Mouse (Mus musculus) midbrain, embryonic 11.5 days (tissue): ENCODE results near the gene Ncam2. TPM values are rescaled to one million over a fixed set of nuclear protein-coding genes. Genes with fewer than 3 reads are reported as not detected.
"Not testable (repeated sequence)": the region's sequence is repeated elsewhere in the genome, so short reads cannot be mapped to it uniquely, and the experiment has no call there.

Source experiments
- ATAC-seq: fragments of 200-750 bp; cut with Nextera tagmentation; 2 replicates; pipeline ENCODE4 v1.8.0; 2017; ENCODE audit warnings: moderate TSS enrichment, moderate library complexity; ENCODE audit not compliant: low FRiP score
- DNase-seq: peaks from one replicate; pipeline ENCODE4 v3.0.0; 2015; ENCODE audit warnings: low spot score; ENCODE audit errors: missing footprints
- H3K27ac ChIP-seq: fragments of 300-500 bp; sonication (generic); 2 replicates; pipeline ENCODE4 v1.5.1; 2014; ENCODE audit warnings: low read depth, low read length
- H3K27me3 ChIP-seq: fragments of 300-500 bp; sonication (generic); 2 replicates; pipeline ENCODE4 v1.6.1; 2014; ENCODE audit warnings: mild to moderate bottlenecking, low read length, moderate library complexity, mixed read lengths; ENCODE audit not compliant: control insufficient read depth, insufficient read depth
- H3K36me3 ChIP-seq: fragments of 300-500 bp; sonication (generic); 2 replicates; pipeline ENCODE4 v1.6.1; 2014; ENCODE audit warnings: mild to moderate bottlenecking, low read length, moderate library complexity, mixed read lengths; ENCODE audit not compliant: control insufficient read depth, insufficient read depth
- H3K4me1 ChIP-seq: fragments of 300-500 bp; sonication (generic); 2 replicates; pipeline ENCODE4 v1.6.1; 2014; ENCODE audit warnings: low read length; ENCODE audit not compliant: control insufficient read depth, insufficient read depth
- H3K4me2 ChIP-seq: fragments of 300-500 bp; sonication (generic); 2 replicates; pipeline ENCODE4 v1.6.1; 2014; ENCODE audit warnings: mild to moderate bottlenecking, moderate library complexity
- H3K4me3 ChIP-seq: fragments of 300-500 bp; sonication (generic); 2 replicates; pipeline ENCODE4 v1.5.1; 2014; ENCODE audit warnings: low read depth, low read length
- H3K9ac ChIP-seq: fragments of 300-500 bp; sonication (generic); 2 replicates; pipeline ENCODE4 v1.6.1; 2014; ENCODE audit warnings: low read length
- H3K9me3 ChIP-seq: fragments of 300-500 bp; sonication (generic); 2 replicates; pipeline ENCODE4 v1.6.1; 2016; ENCODE audit warnings: low read length; ENCODE audit not compliant: control insufficient read depth
- WGBS: fragments of 180-500 bp; shearing (Covaris S2); extraction: QIAGEN DNeasy Blood & Tissue Kit; methylation state at CpG from one replicate; pipeline ENCODE4 v1.1.7; 2014; 5-methylcytosine and 5-hydroxymethylcytosine counted together
- polyA plus RNA-seq: library from polyadenylated mRNA; unstranded; fragments of >200 nt; fragmentation: Nextera tagmentation; extraction: Ambion mirVana; gene quantifications from 2 replicates; pipeline ENCODE4 v1.2.1, GENCODE M21; 2014

Ncam2 gene
- polyA plus RNA-seq, 1 experiment from 2014 or later: 3.5 TPM

DNA sequence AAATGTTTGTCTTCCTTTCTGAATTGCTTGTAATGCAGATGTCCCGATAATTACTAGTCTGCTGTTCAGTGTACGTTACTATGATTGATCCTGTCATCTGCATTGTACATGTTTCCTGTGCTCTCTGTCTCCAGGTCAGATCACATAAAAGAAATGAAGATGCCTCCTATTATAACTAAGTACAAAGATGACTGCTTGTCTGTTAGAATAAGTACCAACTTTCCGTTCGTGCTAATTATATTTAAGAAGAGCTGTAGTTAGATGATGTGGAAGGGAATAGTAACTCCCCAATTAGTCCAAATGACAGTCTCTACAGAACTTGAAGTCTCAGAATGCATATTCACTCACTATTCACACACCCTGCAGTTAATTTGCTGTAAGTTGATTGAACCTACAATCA is 179.9 kb downstream of the Ncam2 start:
- Histone ChIP-seq H3K27ac (no peak overlapping the region), H3K4me2 (no peak overlapping the region), H3K4me1 (no peaks in the 10 kb centered on the region), H3K36me3 (no peaks in the 10 kb centered on the region), H3K9me3 (no peaks in the 10 kb centered on the region), H3K27me3 (no peaks in the 10 kb centered on the region), H3K4me3 (no peak overlapping the region), H3K9ac (no peak overlapping the region)
- ATAC-seq: no peak
- no peak for DNase-seq
- 88% methylated on average over 4 of the region's 4 CpGs for WGBS

DNA sequence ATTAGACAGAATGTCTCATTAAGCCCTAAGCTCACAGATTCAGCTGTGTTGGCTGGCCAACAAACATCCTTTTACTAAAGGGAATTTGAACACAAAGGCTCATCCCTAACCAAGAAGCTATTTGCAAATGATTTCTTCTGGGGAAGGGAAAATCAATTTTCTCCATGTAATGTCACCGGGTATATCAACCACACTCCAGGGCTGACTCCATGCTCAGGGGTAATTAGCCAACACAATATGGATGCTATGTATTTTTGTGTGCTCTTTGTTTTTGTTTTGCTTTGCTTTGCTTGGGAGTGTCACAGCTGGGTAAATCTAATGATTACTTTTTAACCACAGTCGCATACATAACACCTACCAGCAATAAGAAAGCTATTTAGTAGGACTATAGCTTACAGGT is 188.1 kb downstream of the Ncam2 start:
- ATAC-seq (no peak), DNase-seq (no peak)
- no peak overlapping the region for H3K27ac ChIP-seq
- H3K9me3 ChIP-seq: no peaks in the 10 kb centered on the region
- WGBS: 82% methylated on average over 2 of the region's 2 CpGs
- no peaks in the 10 kb centered on the region for H3K36me3 ChIP-seq
- no peaks in the 10 kb centered on the region for H3K4me1 ChIP-seq
- H3K27me3 ChIP-seq: no peaks in the 10 kb centered on the region
- no peak overlapping the region for H3K4me2 ChIP-seq
- H3K9ac ChIP-seq: no peak overlapping the region
- H3K4me3 ChIP-seq: no peak overlapping the region

GRCm38 (mm10) chr16:81434559-81434958 is 234.1 kb downstream of the Ncam2 start:
- Histone ChIP-seq H3K27ac (no peak overlapping the region), H3K9ac (no peak overlapping the region), H3K36me3 (no peaks in the 10 kb centered on the region), H3K4me3 (no peak overlapping the region), H3K4me1 (no peaks in the 10 kb centered on the region), H3K27me3 (no peaks in the 10 kb centered on the region), H3K9me3 (no peaks in the 10 kb centered on the region), H3K4me2 (no peak overlapping the region)
- DNase-seq (no peak), ATAC-seq (no peak)
- WGBS: 81% methylated on average over 7 of the region's 7 CpGs

DNA sequence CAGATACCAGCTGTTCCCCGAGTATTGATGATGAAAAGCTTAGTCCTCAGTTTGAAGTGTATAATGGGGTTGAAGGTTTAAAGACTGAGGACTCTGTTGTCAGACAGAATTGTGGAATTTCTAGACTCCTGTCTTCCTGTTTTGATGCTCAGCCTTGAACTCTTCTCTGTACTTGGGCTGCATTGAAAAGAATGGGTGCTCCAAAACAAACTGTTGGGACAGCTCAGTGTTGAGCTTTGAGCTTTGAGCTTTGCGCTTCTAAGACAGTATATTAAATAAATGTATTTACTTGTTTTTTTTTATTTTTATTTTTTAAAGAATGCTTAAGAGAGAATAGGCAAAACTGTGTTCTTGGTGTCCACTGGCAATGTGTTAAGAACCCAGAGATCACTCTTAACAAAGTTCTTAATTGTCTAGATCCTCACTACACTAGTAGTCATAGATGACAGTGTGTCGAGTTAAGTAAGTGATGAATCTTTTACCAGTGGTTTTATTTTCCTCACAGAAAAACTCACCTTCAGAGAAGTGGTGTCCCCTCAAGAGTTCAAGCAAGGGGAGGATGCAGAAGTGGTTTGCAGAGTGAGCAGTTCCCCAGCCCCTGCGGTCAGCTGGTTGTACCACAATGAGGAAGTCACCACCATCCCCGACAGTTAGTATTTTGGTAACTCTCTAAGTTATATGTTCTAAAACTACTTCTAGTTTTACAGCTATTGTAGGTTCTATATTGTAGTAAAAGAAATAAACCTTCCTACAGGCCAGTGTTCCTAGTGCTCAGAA is 236.8 kb downstream of the Ncam2 start:
- Histone ChIP-seq H3K4me3 (no peak overlapping the region), H3K9me3 (no peaks in the 10 kb centered on the region), H3K9ac (no peak overlapping the region), H3K27me3 (no peaks in the 10 kb centered on the region), H3K27ac (no peak overlapping the region), H3K4me1 (no peaks in the 10 kb centered on the region), H3K4me2 (no peak overlapping the region), H3K36me3 (no peaks in the 10 kb centered on the region)
- WGBS: 85% methylated on average over 5 of the region's 5 CpGs
- DNase-seq: no peak
- no peak for ATAC-seq

- no peak overlapping the region for H3K4me2 ChIP-seq
- H3K27ac ChIP-seq: no peak overlapping the region
- no peak for ATAC-seq
- no peaks in the 10 kb centered on the region for H3K4me1 ChIP-seq
- 88% methylated on average over 2 of the region's 2 CpGs for WGBS
- DNase-seq: no peak
- no peak overlapping the region for H3K9ac ChIP-seq
- H3K36me3 ChIP-seq: no peaks in the 10 kb centered on the region
- no peaks in the 10 kb centered on the region for H3K9me3 ChIP-seq
- H3K4me3 ChIP-seq: no peak overlapping the region
- no peaks in the 10 kb centered on the region for H3K27me3 ChIP-seq
Observed at GRCm38 (mm10) chr16:81437868-81438249, 237.4 kb downstream of the Ncam2 start.

DNA sequence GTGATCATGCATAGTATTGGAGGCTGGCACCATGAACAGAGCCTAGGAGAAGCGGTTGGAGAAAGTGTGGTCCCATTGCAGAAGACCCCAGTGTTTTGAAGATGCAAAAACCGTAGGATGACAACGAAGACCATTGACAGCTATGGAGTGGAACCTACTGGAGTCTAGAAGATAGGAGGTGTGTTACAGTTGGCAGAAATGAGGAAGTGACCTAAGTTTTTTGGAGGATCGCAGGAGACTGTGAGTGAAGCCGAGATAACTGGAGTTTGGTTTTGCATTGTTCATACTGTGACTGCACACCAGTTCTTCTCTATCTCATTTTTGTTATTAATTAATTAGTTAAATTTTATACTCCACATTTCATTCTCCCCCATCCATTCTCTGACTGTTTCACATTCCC is 250.4 kb downstream of the Ncam2 start:
- WGBS: 95% methylated on average over 5 of the region's 5 CpGs

GRCm38 (mm10) chr16:81452988-81453387 is 252.5 kb downstream of the Ncam2 start:
- H3K36me3 ChIP-seq: no peaks in the 10 kb centered on the region
- ATAC-seq: no peak
- DNase-seq: no peak
- H3K4me1 ChIP-seq: no peaks in the 10 kb centered on the region
- H3K9ac ChIP-seq: no peak overlapping the region
- no peaks in the 10 kb centered on the region for H3K9me3 ChIP-seq
- no peak overlapping the region for H3K27ac ChIP-seq
- 75% methylated on average over 2 of the region's 2 CpGs for WGBS
- no peak overlapping the region for H3K4me3 ChIP-seq
- no peak overlapping the region for H3K4me2 ChIP-seq
- H3K27me3 ChIP-seq: no peaks in the 10 kb centered on the region

More for the DNA sequence above, 250.4 kb downstream of the Ncam2 start:
- H3K4me1 ChIP-seq: no peaks in the 10 kb centered on the region
- H3K27ac ChIP-seq: no peak overlapping the region
- no peak overlapping the region for H3K9ac ChIP-seq
- H3K4me2 ChIP-seq: no peak overlapping the region
- no peaks in the 10 kb centered on the region for H3K9me3 ChIP-seq
- no peak for ATAC-seq
- H3K36me3 ChIP-seq: no peaks in the 10 kb centered on the region
- no peak for DNase-seq
- H3K27me3 ChIP-seq: no peaks in the 10 kb centered on the region
- H3K4me3 ChIP-seq: no peak overlapping the region

DNA sequence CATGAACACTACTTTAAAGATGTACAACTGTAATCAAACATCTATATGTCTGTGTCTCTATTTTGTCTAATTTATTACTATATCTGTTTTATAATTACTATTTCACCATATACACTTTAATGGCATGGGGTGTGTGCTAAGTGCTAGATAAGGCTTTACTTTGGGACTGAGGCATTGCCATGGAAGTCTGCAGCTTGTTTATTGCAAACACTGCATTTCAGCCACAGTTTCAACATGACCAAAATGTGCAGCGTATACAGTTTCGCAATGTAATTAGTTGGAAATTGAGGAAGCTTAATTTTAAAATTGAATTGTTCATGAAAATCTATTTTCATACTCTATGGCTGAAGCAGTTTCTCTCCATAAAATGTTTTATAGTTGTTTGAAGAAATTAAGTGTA is 254.0 kb downstream of the Ncam2 start:
- no peaks in the 10 kb centered on the region for H3K27me3 ChIP-seq
- no peak overlapping the region for H3K4me2 ChIP-seq
- no peaks in the 10 kb centered on the region for H3K4me1 ChIP-seq
- H3K4me3 ChIP-seq: no peak overlapping the region
- H3K9me3 ChIP-seq: no peaks in the 10 kb centered on the region
- no peak for DNase-seq
- H3K27ac ChIP-seq: no peak overlapping the region
- ATAC-seq: no peak
- H3K36me3 ChIP-seq: no peaks in the 10 kb centered on the region
- WGBS: 95% methylated on average over 2 of the region's 2 CpGs
- H3K9ac ChIP-seq: no peak overlapping the region

DNA sequence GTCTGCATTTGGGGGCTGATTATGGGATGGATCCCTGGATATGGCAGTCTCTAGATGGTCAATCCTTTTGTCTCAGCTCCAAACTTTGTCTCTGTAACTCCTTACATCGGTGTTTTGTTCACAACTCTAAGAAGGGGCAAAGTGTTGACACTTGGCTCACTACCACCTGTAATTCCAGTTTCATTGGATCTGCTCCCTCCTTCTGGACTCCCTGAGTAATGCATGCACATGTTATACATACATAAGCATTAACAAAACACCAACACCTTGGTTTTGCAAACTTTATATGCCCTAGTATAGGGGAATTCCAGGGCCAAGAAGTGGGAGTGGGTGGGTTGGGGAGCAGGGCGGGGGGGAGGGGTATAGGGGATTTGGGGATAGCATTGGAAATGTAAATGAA is 262.2 kb downstream of the Ncam2 start:
- not testable (repeated sequence) for H3K36me3 ChIP-seq, H3K4me2 ChIP-seq, H3K27me3 ChIP-seq, H3K9ac ChIP-seq, H3K4me1 ChIP-seq, H3K27ac ChIP-seq, ATAC-seq, DNase-seq, H3K4me3 ChIP-seq, H3K9me3 ChIP-seq
- 66% methylated on average over 2 of the region's 2 CpGs for WGBS
